Mouse (Mus musculus): Measurements from ENCODE around the gene Pla2g15. TPM values are rescaled to one million over a fixed set of nuclear protein-coding genes. Genes with fewer than 3 reads are reported as not detected.
A peak's percentile ranks its signal among the peaks of the same experiment; 100 is the strongest.

Gene Pla2g15
- polyA plus RNA-seq, 2 experiments, result 2.5 to 2.8 TPM

- Histone ChIP-seq H3K27ac (no peak overlapping the region), H3K9me3 (ENCODE audit: control insufficient read depth, low read length) (no peaks in the 10 kb centered on the region), H3K4me1 (replicated peaks; ENCODE audit: control insufficient read depth in 2 of 2, insufficient read depth in 2 of 2, low read length in 1 of 2) (no peaks in the 10 kb centered on the region), H3K36me3 (replicated peaks; ENCODE audit: control insufficient read depth, insufficient read depth, low read depth) (peaks cover 32% of the 10 kb centered on the region), H3K4me3 (ENCODE audit: insufficient read depth in 1 of 2, low read depth in 2 of 2, low read length in 2 of 2) (no peak overlapping the region), H3K9ac (replicated peaks) (no peak overlapping the region), H3K27me3 (ENCODE audit: control insufficient read depth, insufficient read depth, low read length) (no peaks in the 10 kb centered on the region), H3K4me2 (ENCODE audit: low read depth) (no peak overlapping the region)
- WGBS (ENCODE audit: insufficient replicate concordance), result 88% methylated on average over 3 of the region's 3 CpGs
- no peak for DNase-seq (ENCODE audit: low read depth in 3 of 3, low spot score in 3 of 3)
- TF ChIP-seq EP300 (IDR thresholded peaks at IDR 0.05; ENCODE audit: low read depth), result no peak
- TF ChIP-seq CTCF (IDR thresholded peaks at IDR 0.05; ENCODE audit: low read depth), result no peak
- no peak for ATAC-seq (ENCODE audit: insufficient read depth)
Observed at GRCm38 (mm10) chr8:106108729-106109128, 41.5 kb upstream of the Pla2g15 start.

GRCm38 (mm10) chr8:106112041-106112440 is 38.2 kb upstream of the Pla2g15 start:
- Histone ChIP-seq H3K4me3 (ENCODE audit: insufficient read depth in 1 of 2, low read depth in 2 of 2, low read length in 2 of 2) (no peak overlapping the region), H3K9me3 (ENCODE audit: control insufficient read depth, low read length) (no peaks in the 10 kb centered on the region), H3K36me3 (replicated peaks; ENCODE audit: control insufficient read depth, insufficient read depth, low read depth) (peaks cover 32% of the 10 kb centered on the region), H3K4me2 (ENCODE audit: low read depth) (no peak overlapping the region), H3K4me1 (replicated peaks; ENCODE audit: control insufficient read depth in 2 of 2, insufficient read depth in 2 of 2, low read length in 1 of 2) (no peaks in the 10 kb centered on the region), H3K9ac (replicated peaks) (no peak overlapping the region), H3K27me3 (ENCODE audit: control insufficient read depth, insufficient read depth, low read length) (no peaks in the 10 kb centered on the region), H3K27ac (no peak overlapping the region)
- ATAC-seq (ENCODE audit: insufficient read depth) (no peak), DNase-seq (ENCODE audit: low read depth in 3 of 3, low spot score in 3 of 3) (no peak)
- WGBS (ENCODE audit: insufficient replicate concordance), result 76% methylated on average over 2 of the region's 2 CpGs
- TF ChIP-seq EP300 (IDR thresholded peaks at IDR 0.05; ENCODE audit: low read depth), result no peak
- no peak for TF ChIP-seq CTCF (IDR thresholded peaks at IDR 0.05; ENCODE audit: low read depth)

- Histone ChIP-seq H3K36me3 (replicated peaks; ENCODE audit: control insufficient read depth, insufficient read depth, low read depth) (peaks cover 30% of the 10 kb centered on the region), H3K27me3 (ENCODE audit: control insufficient read depth, insufficient read depth, low read length) (no peaks in the 10 kb centered on the region), H3K4me2 (ENCODE audit: low read depth) (no peak overlapping the region), H3K9ac (replicated peaks) (no peak overlapping the region), H3K9me3 (ENCODE audit: control insufficient read depth, low read length) (no peaks in the 10 kb centered on the region), H3K4me3 (ENCODE audit: insufficient read depth in 1 of 2, low read depth in 2 of 2, low read length in 2 of 2) (no peak overlapping the region), H3K27ac (no peak overlapping the region), H3K4me1 (replicated peaks; ENCODE audit: control insufficient read depth in 2 of 2, insufficient read depth in 2 of 2, low read length in 1 of 2) (no peaks in the 10 kb centered on the region)
- DNase-seq (ENCODE audit: low read depth in 3 of 3, low spot score in 3 of 3) (no peak), ATAC-seq (ENCODE audit: insufficient read depth) (no peak)
- TF ChIP-seq EP300 (IDR thresholded peaks at IDR 0.05; ENCODE audit: low read depth), result no peak
- no peak for TF ChIP-seq CTCF (IDR thresholded peaks at IDR 0.05; ENCODE audit: low read depth)
- WGBS (ENCODE audit: insufficient replicate concordance), result 69% methylated on average over 1 of the region's 1 CpGs
Observed at GRCm38 (mm10) chr8:106112514-106112913, 37.7 kb upstream of the Pla2g15 start.

DNA sequence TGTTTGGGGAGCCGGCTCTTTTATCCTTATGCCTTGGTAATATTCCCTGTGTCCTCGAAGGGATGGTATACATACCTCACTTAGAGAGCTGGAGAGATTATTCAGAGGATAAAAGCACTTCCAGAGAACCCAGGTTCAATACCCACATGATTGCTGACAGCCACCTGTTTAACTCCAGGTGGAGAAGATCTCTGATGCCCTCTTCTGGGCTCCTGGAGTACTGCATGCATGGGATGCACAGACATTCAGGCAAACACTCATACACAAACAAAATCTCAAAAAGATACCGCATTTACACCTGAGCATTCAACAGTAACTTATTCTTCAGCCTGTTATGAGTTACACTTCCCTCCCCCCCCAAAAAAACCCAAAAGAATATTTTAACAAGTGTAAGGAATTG is 34.3 kb upstream of the Pla2g15 start:
- no peak overlapping the region for H3K4me2 ChIP-seq (ENCODE audit: low read depth)
- no peak overlapping the region for H3K27ac ChIP-seq
- DNase-seq (ENCODE audit: low read depth in 3 of 3, low spot score in 3 of 3) (no peak), ATAC-seq (ENCODE audit: insufficient read depth) (no peak; the same call in 1 of the 2 replicates)
- no peaks in the 10 kb centered on the region for H3K27me3 ChIP-seq (ENCODE audit: control insufficient read depth, insufficient read depth, low read length)
- peaks cover 14% of the 10 kb centered on the region for H3K36me3 ChIP-seq (replicated peaks; ENCODE audit: control insufficient read depth, insufficient read depth, low read depth)
- no peak for TF ChIP-seq EP300 (IDR thresholded peaks at IDR 0.05; ENCODE audit: low read depth)
- TF ChIP-seq CTCF (IDR thresholded peaks at IDR 0.05; ENCODE audit: low read depth), result peak; percentile 79
- H3K4me3 ChIP-seq (ENCODE audit: insufficient read depth in 1 of 2, low read depth in 2 of 2, low read length in 2 of 2), result no peak overlapping the region
- H3K9me3 ChIP-seq (ENCODE audit: control insufficient read depth, low read length), result no peaks in the 10 kb centered on the region
- no peak overlapping the region for H3K9ac ChIP-seq (replicated peaks)
- H3K4me1 ChIP-seq (replicated peaks; ENCODE audit: control insufficient read depth in 2 of 2, insufficient read depth in 2 of 2, low read length in 1 of 2), result no peaks in the 10 kb centered on the region
- 86% methylated on average over 3 of the region's 3 CpGs for WGBS (ENCODE audit: insufficient replicate concordance)

- TF ChIP-seq CTCF (IDR thresholded peaks at IDR 0.05; ENCODE audit: low read depth) (peak; percentile 14; the same call in 1 of the 2 replicates), EP300 (IDR thresholded peaks at IDR 0.05; ENCODE audit: low read depth) (no peak)
- H3K36me3 ChIP-seq (replicated peaks; ENCODE audit: control insufficient read depth, insufficient read depth, low read depth), result peaks cover 16% of the 10 kb centered on the region
- WGBS (ENCODE audit: insufficient replicate concordance), result 69% methylated on average over 3 of the region's 3 CpGs
Observed at GRCm38 (mm10) chr8:106123443-106123842, 26.8 kb upstream of the Pla2g15 start.

More at GRCm38 (mm10) chr8:106123443-106123842, 26.8 kb upstream of the Pla2g15 start:
- H3K4me3 ChIP-seq (ENCODE audit: insufficient read depth in 1 of 2, low read depth in 2 of 2, low read length in 2 of 2), result no peak overlapping the region
- H3K9ac ChIP-seq (replicated peaks), result no peak overlapping the region
- DNase-seq (ENCODE audit: low read depth in 3 of 3, low spot score in 3 of 3), result no peak
- no peaks in the 10 kb centered on the region for H3K27me3 ChIP-seq (ENCODE audit: control insufficient read depth, insufficient read depth, low read length)
- H3K27ac ChIP-seq, result no peak overlapping the region
- ATAC-seq (ENCODE audit: insufficient read depth), result no peak
- H3K4me2 ChIP-seq (ENCODE audit: low read depth), result no peak overlapping the region
- no peaks in the 10 kb centered on the region for H3K4me1 ChIP-seq (replicated peaks; ENCODE audit: control insufficient read depth in 2 of 2, insufficient read depth in 2 of 2, low read length in 1 of 2)
- H3K9me3 ChIP-seq (ENCODE audit: control insufficient read depth, low read length), result no peaks in the 10 kb centered on the region
